Mouse (Mus musculus): Measurements from ENCODE around the gene Kdm6a. TPM values are rescaled to one million over a fixed set of nuclear protein-coding genes. Genes with fewer than 3 reads are reported as not detected.

The Kdm6a gene
- 3.1 TPM in 1 of 2 replicates, not detected in the other for polyA plus RNA-seq (2012; ENCODE audit: insufficient read depth, low replicate concordance)

GRCm38 (mm10) chrX:18162192-18162857, at the start of gene Kdm6a:
TSS of gene Kdm6a (plus strand) at chrX:18162575.
- Histone ChIP-seq H3K9me3 (no peaks in the 10 kb centered on the region), H3K4me1 (no peaks in the 10 kb centered on the region; the same call in 1 of the 2 replicates), H3K36me3 (replicated peaks; ENCODE audit: low read length) (no peaks in the 10 kb centered on the region), H3K4me3 (replicated peaks) (peak within 1 kb of the TSS; percentile 99), H3K27me3 (replicated peaks) (no peaks in the 10 kb centered on the region)
- TF ChIP-seq FLI1 (IDR thresholded peaks at IDR 0.05; ENCODE audit: low read length) (no peak), GATA1 (IDR thresholded peaks at IDR 0.05; ENCODE audit: borderline replicate concordance, low read length) (no peak)

DNA sequence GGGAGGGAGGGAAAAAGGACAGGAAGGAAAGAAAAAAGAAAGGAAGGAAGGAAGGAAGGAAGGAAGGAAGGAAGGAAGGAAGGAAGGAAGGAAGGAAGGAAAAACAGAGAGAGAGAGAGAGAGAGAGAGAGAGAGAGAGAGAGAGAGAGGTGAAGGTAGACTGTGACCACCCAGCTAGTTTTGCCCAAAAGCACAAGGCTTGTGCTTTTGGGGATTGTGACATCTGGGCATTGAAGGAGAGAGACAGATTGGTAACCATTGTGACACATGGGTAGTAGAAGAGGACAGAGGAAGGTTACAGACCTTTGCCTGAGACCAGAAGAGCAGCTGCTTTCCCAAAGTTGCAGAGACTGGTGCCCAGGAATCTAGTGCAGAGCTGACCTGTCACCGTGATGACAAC, 16.8 kb upstream of the Kdm6a start, which contains the start of gene Dusp21:
Gene Dusp21, plus strand, starts transcription at position 301 of the 400 bp plus-strand sequence.
- H3K36me3 ChIP-seq (replicated peaks; ENCODE audit: low read length): no peaks in the 10 kb centered on the region
- H3K4me1 ChIP-seq: no peaks in the 10 kb centered on the region
- H3K27me3 ChIP-seq (replicated peaks): no peaks in the 10 kb centered on the region
- H3K4me3 ChIP-seq (replicated peaks): no peak within 1 kb of the TSS
- peaks cover 3% of the 10 kb centered on the region; the same call in 1 of the 2 replicates for H3K9me3 ChIP-seq
- no peak for TF ChIP-seq FLI1 (IDR thresholded peaks at IDR 0.05; ENCODE audit: low read length)
- TF ChIP-seq GATA1 (IDR thresholded peaks at IDR 0.05; ENCODE audit: borderline replicate concordance, low read length): no peak

GRCm38 (mm10) chrX:18160734-18161442, 1.5 kb upstream of the Kdm6a start:
- no peaks in the 10 kb centered on the region for H3K36me3 ChIP-seq (replicated peaks; ENCODE audit: low read length)
- no peaks in the 10 kb centered on the region for H3K27me3 ChIP-seq (replicated peaks)
- no peaks in the 10 kb centered on the region; the same call in 1 of the 2 replicates for H3K4me1 ChIP-seq
- no peaks in the 10 kb centered on the region for H3K9me3 ChIP-seq
- H3K4me3 ChIP-seq (replicated peaks): peak overlapping the region; percentile 99
- TF ChIP-seq GATA1 (IDR thresholded peaks at IDR 0.05; ENCODE audit: borderline replicate concordance, low read length) (no peak), FLI1 (IDR thresholded peaks at IDR 0.05; ENCODE audit: low read length) (no peak)

DNA sequence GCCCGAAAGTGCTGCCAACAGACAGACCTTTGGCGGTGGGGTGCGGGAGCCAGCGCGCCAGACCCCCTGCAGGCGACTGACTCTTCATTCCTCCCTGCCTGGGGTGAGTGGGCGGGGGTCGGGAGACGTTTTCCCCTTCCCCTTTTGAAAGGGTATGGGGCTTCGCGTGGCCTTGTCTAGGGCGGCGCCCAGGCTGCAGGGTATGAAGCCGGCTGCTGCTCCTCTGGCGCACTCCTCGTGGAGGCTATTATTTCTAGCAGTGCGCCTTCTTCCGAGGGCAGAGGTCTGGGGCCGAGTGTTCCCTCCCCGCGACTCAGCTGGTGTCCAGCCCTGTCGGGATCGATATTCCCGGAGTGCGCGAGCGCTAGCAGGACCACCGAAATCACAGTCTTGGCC, 581 bp upstream of the Kdm6a start:
- Histone ChIP-seq H3K27me3 (replicated peaks) (no peaks in the 10 kb centered on the region), H3K9me3 (no peaks in the 10 kb centered on the region), H3K4me1 (no peaks in the 10 kb centered on the region; the same call in 1 of the 2 replicates), H3K4me3 (replicated peaks) (peak overlapping the region; percentile 99), H3K36me3 (replicated peaks; ENCODE audit: low read length) (no peaks in the 10 kb centered on the region)
- TF ChIP-seq FLI1 (IDR thresholded peaks at IDR 0.05; ENCODE audit: low read length) (no peak), GATA1 (IDR thresholded peaks at IDR 0.05; ENCODE audit: borderline replicate concordance, low read length) (no peak)

DNA sequence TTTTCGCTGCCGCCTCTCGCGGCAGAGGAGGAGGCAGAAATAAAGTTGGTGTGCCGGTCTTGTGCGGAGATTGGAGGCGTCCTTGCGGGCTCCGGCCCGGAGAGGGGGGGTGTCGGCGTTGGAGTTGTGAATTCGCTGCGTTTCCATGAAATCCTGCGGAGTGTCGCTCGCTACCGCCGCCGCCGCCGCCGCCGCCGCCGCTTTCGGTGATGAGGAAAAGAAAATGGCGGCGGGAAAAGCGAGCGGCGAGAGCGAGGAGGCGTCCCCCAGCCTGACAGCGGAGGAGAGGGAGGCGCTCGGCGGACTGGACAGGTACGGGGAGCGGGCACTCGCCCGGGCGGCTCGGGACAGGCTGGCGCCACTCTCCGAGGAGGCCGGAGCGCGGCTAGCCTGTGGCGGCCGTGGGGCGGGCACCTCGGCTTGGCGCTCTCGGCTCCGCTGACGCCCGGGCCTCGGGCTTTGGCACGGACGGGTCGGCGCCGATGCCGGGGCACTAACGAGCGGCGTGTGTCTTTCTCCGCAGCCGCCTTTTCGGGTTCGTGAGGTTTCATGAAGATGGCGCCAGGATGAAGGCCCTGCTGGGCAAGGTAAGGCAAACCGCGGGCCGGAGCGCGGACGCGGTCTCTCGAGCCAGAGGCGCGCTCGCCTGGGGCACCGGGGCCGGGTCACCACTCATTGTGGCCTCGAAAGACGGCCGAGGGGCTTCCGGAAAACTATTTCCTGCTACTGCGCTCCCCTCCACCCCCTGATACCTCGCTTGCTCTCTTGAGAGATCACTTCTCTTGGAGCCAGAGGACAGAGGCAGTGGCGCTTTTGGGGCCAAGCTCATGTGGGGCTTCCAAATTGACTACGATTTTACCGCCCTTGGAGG, 721 bp downstream of the Kdm6a start:
- no peaks in the 10 kb centered on the region; the same call in 1 of the 2 replicates for H3K4me1 ChIP-seq
- peak overlapping the region; percentile 99 for H3K4me3 ChIP-seq (replicated peaks)
- no peaks in the 10 kb centered on the region for H3K27me3 ChIP-seq (replicated peaks)
- no peaks in the 10 kb centered on the region for H3K9me3 ChIP-seq
- H3K36me3 ChIP-seq (replicated peaks; ENCODE audit: low read length): no peaks in the 10 kb centered on the region
- TF ChIP-seq FLI1 (IDR thresholded peaks at IDR 0.05; ENCODE audit: low read length): no peak
- no peak for TF ChIP-seq GATA1 (IDR thresholded peaks at IDR 0.05; ENCODE audit: borderline replicate concordance, low read length)

GRCm38 (mm10) chrX:18163917-18164624, 1.7 kb downstream of the Kdm6a start:
- H3K4me3 ChIP-seq (replicated peaks): peak overlapping the region; percentile 99
- H3K27me3 ChIP-seq (replicated peaks): no peaks in the 10 kb centered on the region
- H3K9me3 ChIP-seq: no peaks in the 10 kb centered on the region
- no peaks in the 10 kb centered on the region for H3K36me3 ChIP-seq (replicated peaks; ENCODE audit: low read length)
- no peak for TF ChIP-seq FLI1 (IDR thresholded peaks at IDR 0.05; ENCODE audit: low read length)
- no peak for TF ChIP-seq GATA1 (IDR thresholded peaks at IDR 0.05; ENCODE audit: borderline replicate concordance, low read length)
- no peaks in the 10 kb centered on the region; the same call in 1 of the 2 replicates for H3K4me1 ChIP-seq

GRCm38 (mm10) chrX:18165121-18165520, 2.7 kb downstream of the Kdm6a start:
- H3K4me1 ChIP-seq: no peaks in the 10 kb centered on the region; the same call in 1 of the 2 replicates
- H3K9me3 ChIP-seq: no peaks in the 10 kb centered on the region
- no peaks in the 10 kb centered on the region for H3K36me3 ChIP-seq (replicated peaks; ENCODE audit: low read length)
- H3K27me3 ChIP-seq (replicated peaks): no peaks in the 10 kb centered on the region
- TF ChIP-seq FLI1 (IDR thresholded peaks at IDR 0.05; ENCODE audit: low read length) (no peak), GATA1 (IDR thresholded peaks at IDR 0.05; ENCODE audit: borderline replicate concordance, low read length) (no peak)
- peak overlapping the region; percentile 99 for H3K4me3 ChIP-seq (replicated peaks)

DNA sequence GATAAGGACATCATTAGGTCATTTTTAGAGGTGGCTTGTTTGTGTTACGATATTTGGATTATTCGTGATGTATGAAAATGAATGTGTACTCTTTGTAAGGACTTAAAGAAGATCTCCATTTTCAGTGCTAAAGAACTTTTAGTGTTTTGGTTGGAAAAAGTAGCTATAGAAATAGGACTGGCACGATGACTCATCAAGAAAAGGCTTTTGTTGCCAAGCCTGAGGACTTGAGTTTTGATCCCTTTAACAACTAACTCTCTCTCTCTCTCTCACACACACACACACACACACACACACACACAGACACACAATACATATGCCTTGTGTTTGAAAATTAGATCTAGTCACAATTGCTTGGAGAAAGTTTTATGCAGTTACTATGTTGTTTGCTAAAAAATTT, 4.6 kb downstream of the Kdm6a start:
- TF ChIP-seq GATA1 (IDR thresholded peaks at IDR 0.05; ENCODE audit: borderline replicate concordance, low read length): no peak
- no peak for TF ChIP-seq FLI1 (IDR thresholded peaks at IDR 0.05; ENCODE audit: low read length)
- no peaks in the 10 kb centered on the region for H3K27me3 ChIP-seq (replicated peaks)

GRCm38 (mm10) chrX:18168940-18169339, 6.6 kb downstream of the Kdm6a start:
- Histone ChIP-seq H3K4me3 (replicated peaks) (no peak overlapping the region), H3K9me3 (no peaks in the 10 kb centered on the region), H3K4me1 (peaks cover 11% of the 10 kb centered on the region; the same call in 1 of the 2 replicates), H3K36me3 (replicated peaks; ENCODE audit: low read length) (peaks cover 2% of the 10 kb centered on the region), H3K27me3 (replicated peaks) (no peaks in the 10 kb centered on the region)
- no peak for TF ChIP-seq GATA1 (IDR thresholded peaks at IDR 0.05; ENCODE audit: borderline replicate concordance, low read length)
- no peak for TF ChIP-seq FLI1 (IDR thresholded peaks at IDR 0.05; ENCODE audit: low read length)

More for the DNA sequence above, 4.6 kb downstream of the Kdm6a start:
- Histone ChIP-seq H3K36me3 (replicated peaks; ENCODE audit: low read length) (no peaks in the 10 kb centered on the region), H3K4me1 (no peaks in the 10 kb centered on the region; the same call in 1 of the 2 replicates), H3K9me3 (no peaks in the 10 kb centered on the region), H3K4me3 (replicated peaks) (peak overlapping the region; percentile 50)

All from megakaryocyte, embryonic 14.5 days (primary cell).